Mouse (Mus musculus) central nervous system, embryonic 14 days (tissue): Measurements from ENCODE around the gene Adgrl4. TPM values are rescaled to one million over a fixed set of nuclear protein-coding genes. Genes with fewer than 3 reads are reported as not detected.

ENCODE experiments used
- polyA plus RNA-seq: library from polyadenylated mRNA; depleted of rRNA; stranded (reverse); fragments of >200 nt; gene quantifications from 2 replicates; pipeline ENCODE4 v1.2.3, GENCODE M21; 2012; rRNA removed

The Adgrl4 gene
- polyA plus RNA-seq = 7.0 and 9.5 TPM in 2 replicates

DNA sequence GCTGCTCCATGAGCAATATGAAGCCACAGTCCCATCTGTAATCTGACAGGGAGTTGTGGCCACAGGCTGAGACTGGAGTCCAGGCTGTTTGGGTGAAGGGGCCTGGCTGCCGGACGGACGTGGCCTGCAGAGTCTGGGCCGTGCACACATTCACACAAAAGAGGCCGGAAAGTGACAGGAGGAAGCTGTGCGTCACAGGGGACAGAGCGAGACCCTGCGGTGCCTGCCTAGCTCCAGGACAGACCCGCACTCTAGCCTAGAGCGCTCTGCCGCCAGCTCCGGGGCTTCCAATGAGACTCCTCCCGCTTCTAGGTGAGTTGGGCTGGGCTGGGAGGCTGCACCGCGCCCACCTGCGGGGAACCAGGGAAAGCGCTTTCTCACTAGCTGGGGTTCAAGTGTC is at the start of gene Adgrl4:
Gene Adgrl4, plus strand, starts transcription at position 195 of the 400 bp plus-strand sequence.

